8 mouse cellular contexts compared by ENCODE assay signal in genomic region chr4:152087211-152088081, GRCm38 (mm10). TPM values are rescaled to one million over a fixed set of nuclear protein-coding genes. Genes with fewer than 3 reads are reported as not detected.
DNase-seq lines count a peak whose midpoint lies in the region; ATAC-seq and TF ChIP-seq lines count a peak whose summit lies in the region.

No protein-coding gene starts in this region.

- H3K9me3 ChIP-seq in heart, embryonic 14.5 days (ENCODE audit: control insufficient read depth, low read length), result no peaks in the 10 kb centered on the region
- H3K9me3 ChIP-seq in hindbrain, embryonic 14.5 days (ENCODE audit: control insufficient read depth, low read length), result no peaks in the 10 kb centered on the region
- H3K9me3 ChIP-seq in midbrain, embryonic 15.5 days, result no peaks in the 10 kb centered on the region

- peaks cover 16 to 17% of the 10 kb centered on the region in 2 experiments for H3K4me1 ChIP-seq in heart, embryonic 14.5 days (ENCODE audit: control insufficient read depth in 2 of 2, insufficient read depth in 2 of 2, low read length in 2 of 2)
- no peaks in the 10 kb centered on the region; the same call in none of the 2 replicates for H3K4me1 ChIP-seq in bone marrow, adult 2 months (ENCODE audit: control insufficient read depth, insufficient read depth, low read length)
- H3K4me1 ChIP-seq in hindbrain, embryonic 14.5 days (replicated peaks; ENCODE audit: control insufficient read depth, insufficient read depth, low read length), result peaks cover 20% of the 10 kb centered on the region
- H3K4me1 ChIP-seq in midbrain, embryonic 15.5 days, result peaks cover 18% of the 10 kb centered on the region

- H3K4me3 ChIP-seq in heart, embryonic 14.5 days (ENCODE audit: control insufficient read depth in 1 of 2, insufficient read depth in 1 of 2, low read depth in 1 of 2, low read length in 2 of 2), result peak overlapping the region; percentile 83 to 97
- H3K4me3 ChIP-seq in bone marrow, adult 2 months (replicated peaks; ENCODE audit: control insufficient read depth, low read depth, low read length), result peak overlapping the region; percentile 62
- peak overlapping the region; percentile 65 for H3K4me3 ChIP-seq in hindbrain, embryonic 14.5 days (replicated peaks; ENCODE audit: low read length)
- peak overlapping the region; percentile 71 for H3K4me3 ChIP-seq in midbrain, embryonic 15.5 days

- peak overlapping the region; percentile 81 for H3K4me2 ChIP-seq in heart, embryonic 14.5 days (ENCODE audit: low read length)
- peak overlapping the region; percentile 73 for H3K4me2 ChIP-seq in hindbrain, embryonic 14.5 days (replicated peaks)
- peak overlapping the region; percentile 80 for H3K4me2 ChIP-seq in midbrain, embryonic 15.5 days

- DNase-seq in heart, postnatal 10 days, result no peak
- DNase-seq in hindbrain, embryonic 14.5 days (ENCODE audit: low spot score), result no peak
- DNase-seq in layer of hippocampus, postnatal 14 days (ENCODE audit: low spot score in 2 of 2), result no peak
- DNase-seq in spleen, adult 18-20 months, result no peak
- no peak for DNase-seq in cerebellum, adult 11 months

- no peak for ATAC-seq in heart, embryonic 14.5 days (ENCODE audit: insufficient number of reproducible peaks, insufficient read depth, low FRiP score, low read depth)
- ATAC-seq in hindbrain, embryonic 14.5 days (ENCODE audit: low FRiP score), result no peak
- no peak for ATAC-seq in midbrain, embryonic 15.5 days (replicated peaks)

- no peaks in the 10 kb centered on the region for H3K36me3 ChIP-seq in heart, embryonic 14.5 days (ENCODE audit: control insufficient read depth, insufficient read depth, low read length)
- H3K36me3 ChIP-seq in hindbrain, embryonic 14.5 days (replicated peaks; ENCODE audit: control insufficient read depth, insufficient read depth), result no peaks in the 10 kb centered on the region; the same call in 1 of the 2 replicates
- no peaks in the 10 kb centered on the region for H3K36me3 ChIP-seq in midbrain, embryonic 15.5 days (replicated peaks)

- no peak for TF ChIP-seq CTCF in bone marrow, adult 2 months (IDR thresholded peaks at IDR 0.05; ENCODE audit: control insufficient read depth, insufficient read depth, low read length)

- 6% methylated on average over 12 of the region's 12 CpGs for WGBS in heart, embryonic 14.5 days
- WGBS in bone marrow, adult 2 months, result 3% methylated on average over 12 of the region's 12 CpGs
- WGBS in hindbrain, embryonic 14.5 days, result 5% methylated on average over 12 of the region's 12 CpGs
- 4% methylated on average over 12 of the region's 12 CpGs for WGBS in midbrain, embryonic 15.5 days

- no peak for TF ChIP-seq POLR2A in bone marrow, adult 2 months (IDR thresholded peaks at IDR 0.05; ENCODE audit: borderline replicate concordance, control insufficient read depth, low read depth, low read length)

- intact Hi-C loops in heart, postnatal 10 days (cut with DNase I), result no loop called here

- 0 out of 4 replicates have a peak overlapping the region, but pooled peaks have one; percentile 38 to 53 for H3K27ac ChIP-seq in heart, embryonic 14.5 days (replicated peaks in 1 of 2; ENCODE audit: control insufficient read depth in 1 of 2, insufficient read depth in 1 of 2, low read depth in 2 of 2, low read length in 2 of 2)
- peak overlapping the region; percentile 14; the same call in 1 of the 2 replicates for H3K27ac ChIP-seq in bone marrow, adult 2 months (ENCODE audit: control insufficient read depth, insufficient read depth, low read depth, low read length, poor library complexity)
- H3K27ac ChIP-seq in hindbrain, embryonic 14.5 days, result no peak overlapping the region
- no peak overlapping the region for H3K27ac ChIP-seq in midbrain, embryonic 15.5 days

- H3K27me3 ChIP-seq in heart, embryonic 14.5 days (ENCODE audit: control insufficient read depth, insufficient read depth, low read length), result no peaks in the 10 kb centered on the region
- no peaks in the 10 kb centered on the region for H3K27me3 ChIP-seq in hindbrain, embryonic 14.5 days (ENCODE audit: control insufficient read depth, insufficient read depth, low read length)
- no peaks in the 10 kb centered on the region for H3K27me3 ChIP-seq in midbrain, embryonic 15.5 days (replicated peaks)

- H3K9ac ChIP-seq in heart, embryonic 14.5 days (ENCODE audit: low read length), result peak overlapping the region; percentile 90
- peak overlapping the region; percentile 80 for H3K9ac ChIP-seq in hindbrain, embryonic 14.5 days
- peak overlapping the region; percentile 71 for H3K9ac ChIP-seq in midbrain, embryonic 15.5 days

RNA-seq across cellular contexts. Expression of gene Plekhg5, which starts 15.1 kb away (rescaled TPM):
- polyA plus RNA-seq in heart, embryonic 14.5 days (2014; fragmentation: Nextera tagmentation; extraction: Ambion mirVana), result 8.5 and 8.6 TPM in 2 replicates
- 10 to 100 TPM; 33.5 to 35.8 TPM for total RNA-seq in heart, postnatal 10 days (2021)
- 6.5 and 6.6 TPM in 2 replicates for polyA plus RNA-seq in bone marrow, adult 2 months (2011; ENCODE audit: insufficient read depth, insufficient read length, low replicate concordance, missing spikeins)
- 10.0 and 10.9 TPM in 2 replicates for polyA plus RNA-seq in hindbrain, embryonic 14.5 days (2014; fragmentation: Nextera tagmentation; extraction: Ambion mirVana)
- polyA plus RNA-seq in midbrain, embryonic 15.5 days (2015; fragmentation: Nextera tagmentation; extraction: Ambion mirVana), result 12.3 and 12.5 TPM in 2 replicates
- 100 to 1,000 TPM; 106 to 115 TPM for total RNA-seq in layer of hippocampus, postnatal 14 days (2021)

RNA-seq across cellular contexts. Expression of gene Tnfrsf25, which starts 28.3 kb away (rescaled TPM):
- polyA plus RNA-seq in heart, embryonic 14.5 days (2014; fragmentation: Nextera tagmentation; extraction: Ambion mirVana), result 0.34 and 0.43 TPM in 2 replicates
- total RNA-seq in heart, postnatal 10 days (2021), result 1 to 10 TPM; 1.9 TPM
- 2.6 and 3.3 TPM in 2 replicates for polyA plus RNA-seq in bone marrow, adult 2 months (2011; ENCODE audit: insufficient read depth, insufficient read length, low replicate concordance, missing spikeins)
- polyA plus RNA-seq in hindbrain, embryonic 14.5 days (2014; fragmentation: Nextera tagmentation; extraction: Ambion mirVana), result 0.94 and 0.95 TPM in 2 replicates
- 0.80 and 1.0 TPM in 2 replicates for polyA plus RNA-seq in midbrain, embryonic 15.5 days (2015; fragmentation: Nextera tagmentation; extraction: Ambion mirVana)
- total RNA-seq in layer of hippocampus, postnatal 14 days (2021), result 10 to 100 TPM; 17.7 to 25.6 TPM

RNA-seq across cellular contexts. Expression of gene Nol9, which starts 48.3 kb away (rescaled TPM):
- polyA plus RNA-seq in heart, embryonic 14.5 days (2014; fragmentation: Nextera tagmentation; extraction: Ambion mirVana), result 16.2 and 16.8 TPM in 2 replicates
- total RNA-seq in heart, postnatal 10 days (2021), result 10 to 100 TPM; 11.3 to 13.5 TPM
- 8.1 and 11.9 TPM in 2 replicates for polyA plus RNA-seq in bone marrow, adult 2 months (2011; ENCODE audit: insufficient read depth, insufficient read length, low replicate concordance, missing spikeins)
- polyA plus RNA-seq in hindbrain, embryonic 14.5 days (2014; fragmentation: Nextera tagmentation; extraction: Ambion mirVana), result 24.4 and 26.1 TPM in 2 replicates
- 25.4 and 27.4 TPM in 2 replicates for polyA plus RNA-seq in midbrain, embryonic 15.5 days (2015; fragmentation: Nextera tagmentation; extraction: Ambion mirVana)
- total RNA-seq in layer of hippocampus, postnatal 14 days (2021), result 10 to 100 TPM; 23.4 TPM

RNA-seq across cellular contexts. Expression of gene Tas1r1, which starts 49.1 kb away (rescaled TPM):
- polyA plus RNA-seq in heart, embryonic 14.5 days (2014; fragmentation: Nextera tagmentation; extraction: Ambion mirVana), result 0.09 and 0.20 TPM in 2 replicates
- total RNA-seq in heart, postnatal 10 days (2021), result under 1 TPM; 0.10 to 0.17 TPM
- 1.0 TPM in 1 of 2 replicates, not detected in the other for polyA plus RNA-seq in bone marrow, adult 2 months (2011; ENCODE audit: insufficient read depth, insufficient read length, low replicate concordance, missing spikeins)
- 0.90 and 1.0 TPM in 2 replicates for polyA plus RNA-seq in hindbrain, embryonic 14.5 days (2014; fragmentation: Nextera tagmentation; extraction: Ambion mirVana)
- polyA plus RNA-seq in midbrain, embryonic 15.5 days (2015; fragmentation: Nextera tagmentation; extraction: Ambion mirVana), result 1.5 and 1.6 TPM in 2 replicates
- total RNA-seq in layer of hippocampus, postnatal 14 days (2021), result under 1 TPM; 0.38 to 0.92 TPM

RNA-seq across cellular contexts. Expression of gene Zbtb48, which starts 60.0 kb away (rescaled TPM):
- polyA plus RNA-seq in heart, embryonic 14.5 days (2014; fragmentation: Nextera tagmentation; extraction: Ambion mirVana), result 11.5 and 15.8 TPM in 2 replicates
- total RNA-seq in heart, postnatal 10 days (2021), result 1 to 10 TPM; 4.9 to 5.2 TPM
- polyA plus RNA-seq in bone marrow, adult 2 months (2011; ENCODE audit: insufficient read depth, insufficient read length, low replicate concordance, missing spikeins), result 7.7 and 21.0 TPM in 2 replicates
- 19.1 and 20.7 TPM in 2 replicates for polyA plus RNA-seq in hindbrain, embryonic 14.5 days (2014; fragmentation: Nextera tagmentation; extraction: Ambion mirVana)
- 22.1 and 23.9 TPM in 2 replicates for polyA plus RNA-seq in midbrain, embryonic 15.5 days (2015; fragmentation: Nextera tagmentation; extraction: Ambion mirVana)
- total RNA-seq in layer of hippocampus, postnatal 14 days (2021), result 10 to 100 TPM; 12.2 to 14.4 TPM

Comparison
In these comparisons a context has a peak if more than half of its experiments do, and no peak if none do; other contexts are left out.
1. H3K27ac ChIP-seq: peak in heart, embryonic 14.5 days (2 of 2) and bone marrow, adult 2 months (single experiment); none in hindbrain, embryonic 14.5 days (single experiment) and midbrain, embryonic 15.5 days (single experiment).
2. Peak in every context shown above with its lines, with median percentiles within 50 percentile points of each other: H3K4me2 ChIP-seq, H3K4me3 ChIP-seq and H3K9ac ChIP-seq.